Mouse (Mus musculus) heart, postnatal 10 days (tissue): Measurements from ENCODE around the gene Nat8f1. TPM values are rescaled to one million over a fixed set of nuclear protein-coding genes. Genes with fewer than 3 reads are reported as not detected.

Experiments used
- total RNA-seq, 2 experiments: library from RNA; stranded (reverse); gene quantifications; 2 replicates each; pipeline ENCODE4 v1.2.3; 2021

Nat8f1 gene
- total RNA-seq, 2 experiments from 2014 or later, result 1.4 to 2.1 TPM

Other genes starting within 250 kb of the Nat8f1 start
- under 1 TPM in 1 of 2 experiments, not detected in 1; 0.22 TPM for gene Nat8f7, start 202.5 kb downstream of the Nat8f1 start, total RNA-seq
- gene Nat8f3, start 149.9 kb downstream of the Nat8f1 start, total RNA-seq, result under 1 TPM in 1 of 2 experiments, not detected in 1; 0.36 TPM
- under 1 TPM in 1 of 2 experiments, not detected in 1; 0.30 TPM for gene Nat8f6, start 94.7 kb downstream of the Nat8f1 start, total RNA-seq
- gene Nat8f5, start 94.7 kb downstream of the Nat8f1 start, total RNA-seq, result not detected
- not detected for gene Nat8, start 83.6 kb downstream of the Nat8f1 start, total RNA-seq
- not detected for gene Nat8f2, start 46.5 kb downstream of the Nat8f1 start, total RNA-seq
- 1 to 10 TPM in 1 of 2 experiments, under 1 TPM in 1; 0.98 to 1.1 TPM for gene Nat8f4, start 10.8 kb downstream of the Nat8f1 start, total RNA-seq
- 10 to 100 TPM; 12.2 to 13.4 TPM for gene Tprkb, start 3.8 kb downstream of the Nat8f1 start, total RNA-seq
- 10 to 100 TPM; 56.9 to 64.3 TPM for gene Dusp11, start 46.0 kb upstream of the Nat8f1 start, total RNA-seq
- not detected for gene Figla, start 100.5 kb upstream of the Nat8f1 start, total RNA-seq
- gene Add2, start 113.0 kb upstream of the Nat8f1 start, total RNA-seq, result 1 to 10 TPM; 1.4 to 1.9 TPM